Mouse (Mus musculus) T-helper 17 cell (primary cell): ENCODE measurements around the gene Slc43a3.

ENCODE experiments used
- in situ Hi-C, 2 experiments: fragments of 300-600 bp; cut with MboI, MseI; formaldehyde crosslinking; loops; 1 replicate in 1 of 2; 2 replicates in 1 of 2; pipeline ENCODE4 v1.15.1; 2025; ENCODE audit warnings: high pct_unique_total_duplicates in 2 of 2

Slc43a3 gene

GRCm38 (mm10) chr2:84937491-84938150, 1.2 kb downstream of the Slc43a3 start:
- in situ Hi-C loops, result loop anchor here in 1 of 2 experiments (10.0 kb wide), 1 partner anchor 273 kb away; no protein-coding TSS in a partner anchor

DNA sequence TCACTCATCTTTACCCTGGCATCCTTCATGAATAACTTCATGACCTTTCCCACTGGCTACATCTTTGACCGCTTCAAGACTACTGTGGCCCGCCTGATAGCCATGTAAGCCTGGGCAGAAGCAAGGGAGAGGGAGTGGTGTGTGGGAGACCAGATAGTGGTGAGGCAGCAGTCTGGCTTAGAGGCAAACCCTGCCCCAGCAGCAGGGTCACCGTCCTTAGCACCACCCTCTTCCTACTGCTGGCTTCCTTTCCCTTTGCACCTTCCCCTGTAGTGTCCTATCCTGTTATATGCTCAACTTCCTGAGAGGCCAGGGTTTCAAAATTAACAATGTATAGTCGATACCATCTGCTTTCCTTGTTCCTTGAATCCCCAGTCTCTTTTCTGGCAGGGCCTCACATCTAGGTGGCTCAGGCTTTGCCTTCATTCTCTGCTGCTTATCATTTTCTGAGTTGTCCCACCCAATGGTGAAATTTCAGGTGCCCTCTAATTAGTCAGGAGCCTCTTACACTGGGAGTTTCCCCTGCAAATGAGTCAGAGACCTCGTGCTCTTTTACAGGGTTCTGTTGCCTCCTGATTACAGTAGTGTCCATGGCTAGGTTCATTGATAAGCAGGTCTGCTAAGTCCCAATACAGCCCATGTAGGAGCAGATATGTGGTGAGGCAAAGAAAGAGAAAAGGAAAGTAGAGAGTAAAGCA, 2.0 kb downstream of the Slc43a3 start:
- in situ Hi-C loops, result loop anchor here in 1 of 2 experiments (10.0 kb wide), 1 partner anchor 274 kb away; no protein-coding TSS in a partner anchor

DNA sequence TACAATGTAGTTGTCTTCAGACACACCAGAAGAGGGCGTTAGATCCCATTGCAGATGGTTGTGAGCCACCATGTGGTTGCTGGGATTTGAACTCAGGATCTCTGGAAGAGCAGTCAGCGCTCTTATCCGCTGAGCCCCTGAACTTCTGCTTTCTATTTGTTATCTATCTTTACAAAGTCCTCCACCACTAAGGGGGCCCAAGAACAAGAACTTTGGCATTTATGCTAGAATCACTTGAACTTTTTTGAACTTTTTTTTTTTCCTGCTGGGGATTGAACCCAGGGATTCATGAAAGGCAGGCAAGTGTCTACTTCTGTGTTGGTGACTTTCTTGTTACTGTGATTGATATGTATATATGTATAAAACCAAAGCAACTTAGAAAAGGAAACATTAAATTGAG, 2.9 kb downstream of the Slc43a3 start:
- in situ Hi-C loops, result loop anchor here in 1 of 2 experiments (10.0 kb wide), 1 partner anchor 275 kb away; no protein-coding TSS in a partner anchor

- in situ Hi-C loops, result loop anchor here in 1 of 2 experiments (10.0 kb wide), 1 partner anchor 275 kb away; no protein-coding TSS in a partner anchor
These were observed 3.3 kb downstream of the Slc43a3 start for GRCm38 (mm10) chr2:84939711-84940110.

GRCm38 (mm10) chr2:84941332-84941731, 5.0 kb downstream of the Slc43a3 start:
- in situ Hi-C loops, result no loop called here

GRCm38 (mm10) chr2:84941795-84942194, 5.4 kb downstream of the Slc43a3 start:
- in situ Hi-C loops, result no loop called here

DNA sequence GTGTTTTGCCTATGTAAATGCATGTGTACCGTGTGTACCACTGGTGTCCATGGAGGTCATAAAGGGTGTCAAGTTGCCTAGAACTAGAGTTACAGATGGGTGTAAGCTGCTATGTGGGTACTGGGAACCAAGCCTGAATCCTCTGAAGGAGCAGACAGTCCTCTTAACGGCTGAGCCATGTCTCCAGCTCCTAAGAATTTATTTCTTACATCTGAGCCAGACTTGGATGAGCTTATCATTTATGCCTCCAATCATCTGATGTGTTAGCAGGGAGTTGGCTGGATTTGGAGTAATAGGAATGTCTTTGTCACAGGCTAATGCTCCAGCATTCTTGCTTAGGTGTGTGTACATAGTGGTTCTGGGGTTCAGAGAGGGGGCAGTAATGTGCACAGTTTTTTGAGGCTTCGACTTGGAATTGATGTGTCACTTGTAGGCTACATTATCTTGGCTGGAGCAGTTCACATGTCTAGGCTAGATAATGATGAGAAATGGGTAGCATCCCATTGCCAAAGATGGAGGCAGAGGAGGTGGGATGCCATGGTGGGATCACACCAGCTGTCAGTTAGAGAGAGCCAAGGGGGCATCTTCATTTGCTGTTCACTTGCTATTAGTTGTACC, 10.9 kb downstream of the Slc43a3 start:
- in situ Hi-C loops, result loop anchor here in 1 of 2 experiments (5.0 kb wide), 1 partner anchor 95 kb away; no protein-coding TSS in a partner anchor

- in situ Hi-C loops, result loop anchor here in 1 of 2 experiments (5.0 kb wide), 1 partner anchor 94 kb away; no protein-coding TSS in a partner anchor
These were observed 11.9 kb downstream of the Slc43a3 start for GRCm38 (mm10) chr2:84948252-84948651.

GRCm38 (mm10) chr2:84948721-84949120, 12.3 kb downstream of the Slc43a3 start:
- in situ Hi-C loops, result loop anchor here in 1 of 2 experiments (5.0 kb wide), 1 partner anchor 94 kb away; no protein-coding TSS in a partner anchor

GRCm38 (mm10) chr2:84951027-84951426, 14.6 kb downstream of the Slc43a3 start:
- in situ Hi-C loops, result loop anchor here in 1 of 2 experiments (25.0 kb wide), 1 partner anchor 1564 kb away; no protein-coding TSS in a partner anchor

DNA sequence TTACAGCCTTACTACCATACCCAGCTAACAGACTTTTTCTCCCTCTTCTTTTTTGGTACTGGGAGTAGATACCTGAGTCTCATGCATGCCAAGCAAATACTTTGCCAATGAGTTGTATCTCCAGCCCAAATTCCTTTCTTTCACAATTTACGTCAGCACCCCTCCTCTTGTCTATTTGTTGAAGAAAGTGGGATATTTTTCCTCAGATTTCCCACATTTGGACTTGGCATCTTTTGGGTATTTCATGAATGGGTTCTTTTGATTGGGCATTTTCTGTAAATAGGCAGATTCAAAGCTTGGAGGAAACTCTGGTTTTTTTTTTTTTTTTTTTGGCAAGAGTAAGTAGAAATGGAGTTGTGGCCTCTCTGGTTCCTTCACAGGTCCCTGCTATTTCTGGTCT, 15.9 kb downstream of the Slc43a3 start:
- in situ Hi-C loops, result loop anchor here in 1 of 2 experiments (25.0 kb wide), 1 partner anchor 1565 kb away; no protein-coding TSS in a partner anchor

DNA sequence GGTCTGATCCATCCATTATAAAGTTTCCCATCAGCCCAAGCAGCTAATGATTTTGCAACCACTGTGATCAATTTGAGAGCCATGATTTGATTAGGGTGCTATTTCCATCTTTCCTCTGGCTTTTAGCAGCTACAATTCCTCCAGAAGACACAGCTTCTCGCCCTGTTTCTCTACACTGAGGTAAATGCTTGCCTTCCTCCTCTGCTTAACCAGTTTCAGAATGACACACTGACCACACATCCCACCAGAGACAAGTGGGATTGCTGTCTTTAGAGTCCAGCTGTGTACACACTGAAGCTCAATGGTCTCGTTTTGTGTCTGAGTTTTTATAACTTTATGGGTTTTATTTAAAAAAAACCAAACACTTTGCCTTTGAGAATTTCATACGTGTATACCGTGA, 16.3 kb downstream of the Slc43a3 start:
- in situ Hi-C loops, result loop anchor here in 1 of 2 experiments (25.0 kb wide), 1 partner anchor 1565 kb away; no protein-coding TSS in a partner anchor

- in situ Hi-C loops, result loop anchor here in 1 of 2 experiments (5.0 to 25.0 kb wide), 2 partner anchors 52 to 1568 kb away; no protein-coding TSS in a partner anchor
These were observed 19.1 kb downstream of the Slc43a3 start for GRCm38 (mm10) chr2:84955435-84955834.

DNA sequence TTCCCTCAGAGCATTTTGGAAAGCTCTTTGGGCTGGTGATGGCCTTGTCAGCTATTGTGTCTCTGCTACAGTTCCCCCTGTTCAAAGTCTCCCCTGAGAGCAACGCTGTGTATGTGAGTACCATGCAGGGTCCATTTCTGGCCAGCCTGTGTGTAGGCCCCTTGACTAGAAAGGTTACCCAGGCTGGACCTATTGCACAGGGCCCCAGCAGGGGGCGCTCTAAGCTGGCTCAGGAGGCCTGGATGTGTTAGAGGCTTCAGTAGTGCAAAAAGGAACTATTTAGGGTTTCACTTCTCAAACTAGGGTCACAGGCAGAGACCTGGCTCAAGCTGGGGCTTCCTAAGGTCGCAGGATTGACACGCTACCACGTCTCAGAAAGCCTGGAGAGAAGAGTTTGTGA, 19.9 kb downstream of the Slc43a3 start:
- in situ Hi-C loops, result loop anchor here in 1 of 2 experiments (5.0 to 25.0 kb wide), 2 partner anchors 51 to 1569 kb away; no protein-coding TSS in a partner anchor

GRCm38 (mm10) chr2:84958588-84959264, 22.3 kb downstream of the Slc43a3 start:
- in situ Hi-C loops, result loop anchor here in 1 of 2 experiments (5.0 to 25.0 kb wide), 2 partner anchors 49 to 1571 kb away; no protein-coding TSS in a partner anchor

GRCm38 (mm10) chr2:84961300-84961699, 24.9 kb downstream of the Slc43a3 start:
- in situ Hi-C loops, result loop anchor here in 1 of 2 experiments (25.0 kb wide), 1 partner anchor 1574 kb away; no protein-coding TSS in a partner anchor

DNA sequence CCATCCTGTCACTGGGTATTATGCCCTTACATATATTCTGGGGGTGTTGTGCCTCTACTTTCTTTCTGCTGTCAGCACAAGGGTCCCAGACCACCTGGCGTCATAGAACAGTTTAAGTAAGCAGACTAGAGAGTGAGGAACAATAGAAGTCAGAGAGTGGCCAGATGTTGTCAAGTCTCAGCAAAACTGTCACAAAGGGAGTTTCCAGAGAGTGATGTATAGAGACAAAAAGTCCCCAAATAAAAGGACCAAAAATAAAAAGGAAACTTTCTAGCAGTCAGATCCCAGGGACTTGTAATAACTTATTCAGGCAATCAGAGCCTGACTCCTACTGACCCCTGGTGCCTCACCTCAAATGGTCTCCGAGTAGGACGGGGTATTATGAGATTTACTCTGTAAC, 25.5 kb downstream of the Slc43a3 start:
- in situ Hi-C loops, result loop anchor here in 1 of 2 experiments (25.0 kb wide), 1 partner anchor 1575 kb away; no protein-coding TSS in a partner anchor

DNA sequence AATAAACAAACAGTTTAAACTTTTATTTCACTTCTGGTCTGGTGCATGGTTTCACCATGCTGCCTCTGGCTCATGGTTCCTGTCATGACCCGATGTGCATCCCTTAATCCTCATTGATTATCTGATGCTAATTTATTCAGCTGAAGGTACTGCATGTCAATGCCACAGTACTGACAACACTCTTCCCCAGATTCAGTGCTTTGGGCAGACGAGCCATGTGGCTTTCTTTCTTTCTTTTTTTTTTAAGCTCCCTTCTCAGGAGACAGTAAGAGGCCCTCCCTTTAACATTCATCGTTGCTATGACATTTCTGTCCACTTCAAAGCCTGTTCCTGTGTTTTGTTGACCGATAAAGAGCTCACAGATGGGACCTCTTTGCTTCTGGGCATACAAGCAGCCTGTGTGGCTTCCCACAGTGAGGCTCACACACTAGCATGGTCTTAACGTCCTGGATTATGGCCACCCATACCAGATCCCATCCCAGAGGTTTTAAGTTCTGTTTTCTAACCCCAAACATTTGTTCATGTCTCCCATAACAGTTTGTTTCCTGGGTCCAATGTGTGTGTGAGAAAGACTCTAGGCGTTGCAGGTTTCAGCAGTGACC, 26.6 kb downstream of the Slc43a3 start:
- in situ Hi-C loops, result loop anchor here in 1 of 2 experiments (25.0 kb wide), 1 partner anchor 1576 kb away; no protein-coding TSS in a partner anchor

DNA sequence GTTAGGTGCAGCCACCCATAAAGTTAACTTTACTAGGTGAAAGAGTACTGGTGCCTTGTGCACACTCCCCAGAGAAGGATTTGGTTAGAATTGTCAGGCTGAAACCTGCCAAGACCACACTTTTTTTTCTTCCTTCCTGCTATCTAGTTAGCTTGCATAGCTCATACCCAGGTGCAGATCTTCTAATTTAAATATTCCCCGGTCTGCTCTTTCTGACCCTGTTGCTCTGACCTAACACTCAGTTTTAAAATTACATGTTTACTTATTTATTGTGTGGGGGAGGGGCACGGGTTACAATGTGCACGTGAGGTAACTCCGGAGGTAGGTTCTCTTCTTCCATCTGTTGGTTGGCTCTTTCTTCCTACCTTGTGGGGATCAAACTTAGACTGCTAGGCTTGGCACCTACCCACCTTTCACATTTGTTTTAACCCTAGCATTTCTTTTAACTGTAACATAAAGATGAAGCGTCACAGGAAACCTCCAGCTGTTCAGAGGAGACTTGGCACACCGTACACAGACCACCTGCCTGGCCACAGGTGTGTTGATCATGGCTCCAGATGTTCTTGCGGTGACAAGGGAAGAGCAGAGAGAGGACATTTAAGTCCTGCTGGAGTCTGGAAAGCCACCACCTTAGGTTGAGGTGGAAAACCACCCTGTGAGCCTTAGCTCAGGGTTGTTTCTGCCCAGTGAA, 27.9 kb downstream of the Slc43a3 start:
- in situ Hi-C loops, result loop anchor here in 1 of 2 experiments (25.0 kb wide), 1 partner anchor 1577 kb away; no protein-coding TSS in a partner anchor
